Mouse (Mus musculus) hematopoietic stem cell, adult 5-6 weeks (primary cell): ENCODE data around the gene Hist1h2bg. TPM values are rescaled to one million over a fixed set of nuclear protein-coding genes. Genes with fewer than 3 reads are reported as not detected.

Experiments
- total RNA-seq: library from RNA; stranded (forward); fragments of 172-1452, 232-1000 nt; gene quantifications from 2 replicates; pipeline ENCODE4 v1.2.3, GENCODE M21; 2017

The Hist1h2bg gene
- total RNA-seq, 1 experiment from 2014 or later = 765 TPM

Other genes with a start within 250 kb of the Hist1h2bg start
- gene Zfp322a, start 202.2 kb upstream of the Hist1h2bg start, total RNA-seq = 53.6 and 57.6 TPM in 2 replicates
- gene Abt1, start 147.5 kb upstream of the Hist1h2bg start, total RNA-seq = 12.5 and 18.7 TPM in 2 replicates
- 0.20 TPM in 1 of 2 replicates, not detected in the other for gene Btn1a1, start 105.5 kb upstream of the Hist1h2bg start, total RNA-seq
- gene Btn2a2, start 82.5 kb upstream of the Hist1h2bg start, total RNA-seq = not detected in 2 replicates
- 427 and 875 TPM in 2 replicates for gene Hist1h4h, start 40.3 kb upstream of the Hist1h2bg start, total RNA-seq
- 1,050 and 1,435 TPM in 2 replicates for gene Hist1h2af, start 37.5 kb upstream of the Hist1h2bg start, total RNA-seq
- gene Hist1h3g, start 36.0 kb upstream of the Hist1h2bg start, total RNA-seq = 35.1 and 72.3 TPM in 2 replicates
- gene Hist1h2bh, start 28.0 kb upstream of the Hist1h2bg start, total RNA-seq = 47.7 and 59.1 TPM in 2 replicates
- gene Hist1h3f, start 27.3 kb upstream of the Hist1h2bg start, total RNA-seq = 45.4 and 80.4 TPM in 2 replicates
- gene Hist1h4f, start 19.7 kb upstream of the Hist1h2bg start, total RNA-seq = 943 and 1,781 TPM in 2 replicates
- 39.0 and 69.9 TPM in 2 replicates for gene Hist1h1d, start 18.1 kb upstream of the Hist1h2bg start, total RNA-seq
- 153 and 296 TPM in 2 replicates for gene Hist1h3e, start 9.0 kb upstream of the Hist1h2bg start, total RNA-seq
- 87.5 and 265 TPM in 2 replicates for gene Hist1h2ae, start 176 bp upstream of the Hist1h2bg start, total RNA-seq
- gene Hist1h2bf, start 2.8 kb downstream of the Hist1h2bg start, total RNA-seq = 223 and 278 TPM in 2 replicates
- gene Hist1h2ad, start 3.0 kb downstream of the Hist1h2bg start, total RNA-seq = 346 and 539 TPM in 2 replicates
- 76.7 and 84.0 TPM in 2 replicates for gene Hist1h3d, start 4.4 kb downstream of the Hist1h2bg start, total RNA-seq
- 639 and 801 TPM in 2 replicates for gene Hist1h4d, start 10.2 kb downstream of the Hist1h2bg start, total RNA-seq
- 51.7 and 72.2 TPM in 2 replicates for gene Hist1h2be, start 49.7 kb downstream of the Hist1h2bg start, total RNA-seq
- gene Hist1h1e, start 51.2 kb downstream of the Hist1h2bg start, total RNA-seq = 102 and 170 TPM in 2 replicates
- 45.3 and 83.9 TPM in 2 replicates for gene Hist1h2ac, start 112.6 kb downstream of the Hist1h2bg start, total RNA-seq
- gene Hist1h2bc, start 112.8 kb downstream of the Hist1h2bg start, total RNA-seq = 109 and 180 TPM in 2 replicates
- gene Hist1h1t, start 124.4 kb downstream of the Hist1h2bg start, total RNA-seq = not detected in 2 replicates
- 140 and 291 TPM in 2 replicates for gene Hist1h4c, start 127.1 kb downstream of the Hist1h2bg start, total RNA-seq
- gene Hfe, start 139.5 kb downstream of the Hist1h2bg start, total RNA-seq = 3.1 TPM in 2 replicates
- gene Hist1h1c, start 167.4 kb downstream of the Hist1h2bg start, total RNA-seq = 345 and 598 TPM in 2 replicates
- gene Hist1h3c, start 174.2 kb downstream of the Hist1h2bg start, total RNA-seq = 240 and 585 TPM in 2 replicates
- 2,012 and 2,201 TPM in 2 replicates for gene Hist1h2bb, start 175.3 kb downstream of the Hist1h2bg start, total RNA-seq
- 1,198 and 1,437 TPM in 2 replicates for gene Hist1h2ab, start 179.7 kb downstream of the Hist1h2bg start, total RNA-seq
- 224 and 348 TPM in 2 replicates for gene Hist1h3b, start 180.9 kb downstream of the Hist1h2bg start, total RNA-seq
- 208 and 415 TPM in 2 replicates for gene Hist1h4b, start 185.6 kb downstream of the Hist1h2bg start, total RNA-seq
- 237 and 336 TPM in 2 replicates for gene Hist1h4a, start 189.8 kb downstream of the Hist1h2bg start, total RNA-seq
- gene Hist1h3a, start 191.0 kb downstream of the Hist1h2bg start, total RNA-seq = 207 and 294 TPM in 2 replicates
- 1,426 and 1,487 TPM in 2 replicates for gene Hist1h1a, start 192.3 kb downstream of the Hist1h2bg start, total RNA-seq
- gene Trim38, start 198.5 kb downstream of the Hist1h2bg start, total RNA-seq = not detected in 2 replicates
- not detected in 2 replicates for gene Slc17a2, start 235.6 kb downstream of the Hist1h2bg start, total RNA-seq